Mouse (Mus musculus): ENCODE data around the gene Slc12a8.

GRCm38 (mm10) chr16:33653116-33653515 is 136.0 kb downstream of the Slc12a8 start:
- TF ChIP-seq POLR2A (IDR thresholded peaks at IDR 0.05; ENCODE audit: borderline replicate concordance, low read depth, low read length) (no peak), CTCF (IDR thresholded peaks at IDR 0.05; ENCODE audit: low read depth, low read length) (no peak)
